Mouse (Mus musculus): Measurements from ENCODE around the gene Alg10b. TPM values are rescaled to one million over a fixed set of nuclear protein-coding genes. Genes with fewer than 3 reads are reported as not detected.

Gene Alg10b
- 12.4 and 14.0 TPM in 2 replicates for polyA plus RNA-seq (2015; fragmentation: Nextera tagmentation; extraction: Ambion mirVana)

GRCm38 (mm10) chr15:90223969-90224750 lies at the start of gene Alg10b:
TSS of gene Alg10b (plus strand) at chr15:90224311.

Small RNA genes lying within 50 kb of the gene (microRNA-seq; reads per million reads assigned to microRNA genes)
- gene Mir7648 = 1.2 reads per million
